Mouse (Mus musculus) CH12F3 (cell line): ENCODE results near the gene Cenps.
"Not testable (repeated sequence)": the region's sequence is repeated elsewhere in the genome, so short reads cannot be mapped to it uniquely, and the experiment has no call there.

Source experiments
- in situ Hi-C: fragments of 300-500 bp; cut with MboI; formaldehyde crosslinking; loops from 2 replicates; pipeline ENCODE4 v1.14.3; 2020; ENCODE audit warnings: low sequenced_read_pairs

Cenps gene

GRCm38 (mm10) chr4:149136982-149137770 lies at the start of gene Cenps:
TSS of gene Cenps (minus strand) at chr4:149137629.
- in situ Hi-C loops, result no loop called here

- in situ Hi-C loops, result no loop called here
Observed at GRCm38 (mm10) chr4:149182755-149183154, 45.3 kb upstream of the Cenps start.

- in situ Hi-C loops, result no loop called here
Observed at GRCm38 (mm10) chr4:149182192-149182591, 44.8 kb upstream of the Cenps start.

GRCm38 (mm10) chr4:149179573-149179972 lies 42.1 kb upstream of the Cenps start:
- in situ Hi-C loops, result no loop called here

GRCm38 (mm10) chr4:149179160-149179559 lies 41.7 kb upstream of the Cenps start:
- in situ Hi-C loops, result no loop called here

- in situ Hi-C loops, result no loop called here
Observed at GRCm38 (mm10) chr4:149178328-149178727, 40.9 kb upstream of the Cenps start.

- in situ Hi-C loops, result no loop called here
Observed at GRCm38 (mm10) chr4:149177046-149177445, 39.6 kb upstream of the Cenps start.

- in situ Hi-C loops, result no loop called here
Observed at GRCm38 (mm10) chr4:149176645-149177044, 39.2 kb upstream of the Cenps start.

GRCm38 (mm10) chr4:149173661-149174060 lies 36.2 kb upstream of the Cenps start:
- in situ Hi-C loops, result no loop called here

GRCm38 (mm10) chr4:149172666-149173065 lies 35.2 kb upstream of the Cenps start:
- in situ Hi-C loops, result no loop called here

- in situ Hi-C loops, result no loop called here
Observed at GRCm38 (mm10) chr4:149172083-149172482, 34.7 kb upstream of the Cenps start.

GRCm38 (mm10) chr4:149171581-149171981 lies 34.2 kb upstream of the Cenps start:
- in situ Hi-C loops, result no loop called here

- in situ Hi-C loops, result no loop called here
Observed at GRCm38 (mm10) chr4:149170394-149170931, 33.0 kb upstream of the Cenps start.

GRCm38 (mm10) chr4:149169926-149170325 lies 32.5 kb upstream of the Cenps start:
- in situ Hi-C loops, result not testable (repeated sequence)

- in situ Hi-C loops, result no loop called here
Observed at GRCm38 (mm10) chr4:149168016-149168415, 30.6 kb upstream of the Cenps start.

- in situ Hi-C loops, result no loop called here
Observed at GRCm38 (mm10) chr4:149166957-149167611, 29.7 kb upstream of the Cenps start.

- in situ Hi-C loops, result no loop called here
Observed at GRCm38 (mm10) chr4:149166215-149166946, 29.0 kb upstream of the Cenps start, which contains the start of gene Pgd. TSS of gene Pgd (minus strand) at chr4:149166771.

- in situ Hi-C loops, result no loop called here
Observed at GRCm38 (mm10) chr4:149164150-149164549, 26.7 kb upstream of the Cenps start.

- in situ Hi-C loops, result no loop called here
Observed at GRCm38 (mm10) chr4:149163196-149163595, 25.8 kb upstream of the Cenps start.

GRCm38 (mm10) chr4:149161166-149161565 lies 23.7 kb upstream of the Cenps start:
- in situ Hi-C loops, result no loop called here

- in situ Hi-C loops, result no loop called here
Observed at GRCm38 (mm10) chr4:149159891-149160290, 22.5 kb upstream of the Cenps start.
